Mouse (Mus musculus): Measurements from ENCODE around the gene Mindy4. TPM values are rescaled to one million over a fixed set of nuclear protein-coding genes. Genes with fewer than 3 reads are reported as not detected.
A peak's percentile ranks its signal among the peaks of the same experiment; 100 is the strongest.

The Mindy4 gene
- polyA plus RNA-seq, 1 experiment = 4.9 TPM

GRCm38 (mm10) chr6:55210423-55211365 is 7.5 kb downstream of the Mindy4 start:
- H3K4me3 ChIP-seq (replicated peaks; ENCODE audit: insufficient read depth, low read depth, low read length) = no peak overlapping the region
- H3K27ac ChIP-seq (ENCODE audit: insufficient read depth, low read length) = no peak overlapping the region
- H3K4me1 ChIP-seq (ENCODE audit: control insufficient read depth, insufficient read depth, low read length) = no peaks in the 10 kb centered on the region
- DNase-seq = no peak
- H3K27me3 ChIP-seq (ENCODE audit: control insufficient read depth, insufficient read depth, low read length) = no peaks in the 10 kb centered on the region
- TF ChIP-seq POLR2A (IDR thresholded peaks at IDR 0.05; ENCODE audit: borderline replicate concordance, insufficient read depth, low read length) (no peak), CTCF (IDR thresholded peaks at IDR 0.05; ENCODE audit: borderline replicate concordance, insufficient read depth, low read depth, low read length) (no peak)
- 78% methylated on average over 15 of the region's 15 CpGs for WGBS

- no peak for TF ChIP-seq POLR2A (IDR thresholded peaks at IDR 0.05; ENCODE audit: borderline replicate concordance, insufficient read depth, low read length)
- no peak for TF ChIP-seq CTCF (IDR thresholded peaks at IDR 0.05; ENCODE audit: borderline replicate concordance, insufficient read depth, low read depth, low read length)
- no peaks in the 10 kb centered on the region for H3K4me1 ChIP-seq (ENCODE audit: control insufficient read depth, insufficient read depth, low read length)
- DNase-seq = no peak
- H3K27ac ChIP-seq (ENCODE audit: insufficient read depth, low read length) = no peak overlapping the region
- no peaks in the 10 kb centered on the region for H3K27me3 ChIP-seq (ENCODE audit: control insufficient read depth, insufficient read depth, low read length)
- 21% methylated on average over 3 of the region's 3 CpGs for WGBS
- H3K4me3 ChIP-seq (replicated peaks; ENCODE audit: insufficient read depth, low read depth, low read length) = no peak overlapping the region
Observed at GRCm38 (mm10) chr6:55214541-55214940, 11.4 kb downstream of the Mindy4 start.

- no peak for DNase-seq
- H3K27ac ChIP-seq (ENCODE audit: insufficient read depth, low read length) = no peak overlapping the region
- no peak for TF ChIP-seq POLR2A (IDR thresholded peaks at IDR 0.05; ENCODE audit: borderline replicate concordance, insufficient read depth, low read length)
- TF ChIP-seq CTCF (IDR thresholded peaks at IDR 0.05; ENCODE audit: borderline replicate concordance, insufficient read depth, low read depth, low read length) = no peak
- H3K4me1 ChIP-seq (ENCODE audit: control insufficient read depth, insufficient read depth, low read length) = no peaks in the 10 kb centered on the region
- WGBS = 72% methylated on average over 9 of the region's 9 CpGs
- H3K27me3 ChIP-seq (ENCODE audit: control insufficient read depth, insufficient read depth, low read length) = no peaks in the 10 kb centered on the region
- H3K4me3 ChIP-seq (replicated peaks; ENCODE audit: insufficient read depth, low read depth, low read length) = no peak overlapping the region
Observed at GRCm38 (mm10) chr6:55218232-55218631, 15.0 kb downstream of the Mindy4 start.

- no peaks in the 10 kb centered on the region for H3K4me1 ChIP-seq (ENCODE audit: control insufficient read depth, insufficient read depth, low read length)
- no peak overlapping the region for H3K27ac ChIP-seq (ENCODE audit: insufficient read depth, low read length)
- no peaks in the 10 kb centered on the region; the same call in 1 of the 2 replicates for H3K27me3 ChIP-seq (ENCODE audit: control insufficient read depth, insufficient read depth, low read length)
- H3K4me3 ChIP-seq (replicated peaks; ENCODE audit: insufficient read depth, low read depth, low read length) = no peak overlapping the region
- DNase-seq = no peak
- 76% methylated on average over 8 of the region's 8 CpGs for WGBS
- no peak for TF ChIP-seq POLR2A (IDR thresholded peaks at IDR 0.05; ENCODE audit: borderline replicate concordance, insufficient read depth, low read length)
- TF ChIP-seq CTCF (IDR thresholded peaks at IDR 0.05; ENCODE audit: borderline replicate concordance, insufficient read depth, low read depth, low read length) = no peak
Observed at GRCm38 (mm10) chr6:55223986-55224385, 20.8 kb downstream of the Mindy4 start.

DNA sequence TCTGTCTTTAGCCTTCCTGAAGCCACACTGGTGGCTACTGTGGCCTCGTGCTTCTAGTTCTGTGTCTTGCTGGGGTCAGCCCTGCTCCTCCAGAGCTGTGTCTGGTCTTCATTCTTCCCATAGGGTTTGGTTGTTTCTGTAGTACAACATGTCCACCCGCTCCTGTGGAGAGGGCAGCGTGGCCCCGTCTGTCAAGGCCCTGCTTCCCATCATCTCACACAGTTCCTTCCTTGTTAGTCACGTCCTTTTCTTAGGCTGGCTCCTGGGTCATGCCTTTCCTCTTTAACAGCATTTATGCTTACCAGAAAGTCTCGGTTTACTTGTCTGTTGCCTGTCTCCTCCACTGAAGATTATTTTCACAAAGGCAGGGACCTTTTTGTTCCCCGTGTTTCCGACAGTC is 26.9 kb downstream of the Mindy4 start:
- no peak for DNase-seq
- TF ChIP-seq CTCF (IDR thresholded peaks at IDR 0.05; ENCODE audit: borderline replicate concordance, insufficient read depth, low read depth, low read length) (no peak), POLR2A (IDR thresholded peaks at IDR 0.05; ENCODE audit: borderline replicate concordance, insufficient read depth, low read length) (no peak)
- H3K27me3 ChIP-seq (ENCODE audit: control insufficient read depth, insufficient read depth, low read length) = no peaks in the 10 kb centered on the region; the same call in 1 of the 2 replicates
- 82% methylated on average over 8 of the region's 8 CpGs for WGBS
- H3K27ac ChIP-seq (ENCODE audit: insufficient read depth, low read length) = no peak overlapping the region
- no peaks in the 10 kb centered on the region for H3K4me1 ChIP-seq (ENCODE audit: control insufficient read depth, insufficient read depth, low read length)
- no peak overlapping the region for H3K4me3 ChIP-seq (replicated peaks; ENCODE audit: insufficient read depth, low read depth, low read length)

- H3K27me3 ChIP-seq (ENCODE audit: control insufficient read depth, insufficient read depth, low read length) = no peaks in the 10 kb centered on the region
- H3K4me1 ChIP-seq (ENCODE audit: control insufficient read depth, insufficient read depth, low read length) = no peaks in the 10 kb centered on the region
- H3K27ac ChIP-seq (ENCODE audit: insufficient read depth, low read length) = no peak overlapping the region
- DNase-seq = no peak
- no peak overlapping the region for H3K4me3 ChIP-seq (replicated peaks; ENCODE audit: insufficient read depth, low read depth, low read length)
- 94% methylated on average over 7 of the region's 7 CpGs for WGBS
- TF ChIP-seq CTCF (IDR thresholded peaks at IDR 0.05; ENCODE audit: borderline replicate concordance, insufficient read depth, low read depth, low read length) = no peak
- no peak for TF ChIP-seq POLR2A (IDR thresholded peaks at IDR 0.05; ENCODE audit: borderline replicate concordance, insufficient read depth, low read length)
Observed at GRCm38 (mm10) chr6:55232101-55232500, 28.9 kb downstream of the Mindy4 start.

DNA sequence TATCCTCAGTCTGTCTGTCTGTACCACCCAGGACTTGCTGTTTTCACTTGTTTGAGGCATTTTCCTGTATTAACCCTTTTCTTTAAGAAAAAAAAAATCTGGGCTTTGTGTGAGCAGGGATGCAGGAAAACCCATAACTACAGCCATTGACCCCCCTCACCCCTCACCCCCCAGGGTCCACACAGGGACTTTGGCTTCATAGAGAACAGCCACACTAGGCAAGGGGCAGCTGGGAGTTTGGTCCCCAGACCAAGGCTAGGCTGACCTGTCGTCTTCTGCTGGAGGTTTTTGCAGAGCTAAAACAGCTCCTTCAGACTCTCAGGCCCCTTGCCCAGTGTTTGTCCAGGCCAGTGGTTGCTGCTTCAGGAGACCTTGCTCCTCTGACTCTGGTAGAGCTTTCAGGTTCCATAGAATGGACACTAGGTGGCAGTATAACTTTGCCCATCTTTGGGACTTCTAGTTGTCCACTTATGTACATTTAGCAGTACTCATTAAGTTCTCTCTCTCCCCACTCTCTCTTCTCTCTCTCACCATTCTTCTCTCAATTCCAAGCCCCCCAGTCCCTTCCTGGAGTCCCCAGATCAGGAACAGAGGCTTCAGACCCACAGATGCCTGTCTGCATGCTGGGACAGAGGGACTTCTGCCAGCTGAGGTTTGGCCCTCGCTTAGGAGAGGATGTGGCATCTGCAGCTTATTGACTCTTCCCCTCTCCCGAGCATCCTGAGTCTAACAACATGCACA is 29.5 kb downstream of the Mindy4 start:
- TF ChIP-seq POLR2A (IDR thresholded peaks at IDR 0.05; ENCODE audit: borderline replicate concordance, insufficient read depth, low read length) (no peak), CTCF (IDR thresholded peaks at IDR 0.05; ENCODE audit: borderline replicate concordance, insufficient read depth, low read depth, low read length) (peak; percentile 69; the same call in 1 of the 2 replicates)
- Histone ChIP-seq H3K4me1 (ENCODE audit: control insufficient read depth, insufficient read depth, low read length) (no peaks in the 10 kb centered on the region), H3K4me3 (replicated peaks; ENCODE audit: insufficient read depth, low read depth, low read length) (no peak overlapping the region), H3K27ac (ENCODE audit: insufficient read depth, low read length) (no peak overlapping the region), H3K27me3 (ENCODE audit: control insufficient read depth, insufficient read depth, low read length) (no peaks in the 10 kb centered on the region)
- DNase-seq = peak; percentile 48 to 54
- 36% methylated on average over 3 of the region's 3 CpGs for WGBS
